Mouse (Mus musculus) kidney, postnatal 10 days (tissue): ENCODE measurements at regions not wholly inside any gene's neighbourhood (a gene's known extent, or its start where the extent isn't known, plus 50 kb on each side); places are given as distances from the start of the nearest gene placed in this dataset.
"Not testable (repeated sequence)": the region's sequence is repeated elsewhere in the genome, so short reads cannot be mapped to it uniquely, and the experiment has no call there.

Experiments used
- DNase-seq: peaks from one replicate; pipeline ENCODE4 v3.0.0; 2021; ENCODE audit warnings: mixed read lengths

DNA sequence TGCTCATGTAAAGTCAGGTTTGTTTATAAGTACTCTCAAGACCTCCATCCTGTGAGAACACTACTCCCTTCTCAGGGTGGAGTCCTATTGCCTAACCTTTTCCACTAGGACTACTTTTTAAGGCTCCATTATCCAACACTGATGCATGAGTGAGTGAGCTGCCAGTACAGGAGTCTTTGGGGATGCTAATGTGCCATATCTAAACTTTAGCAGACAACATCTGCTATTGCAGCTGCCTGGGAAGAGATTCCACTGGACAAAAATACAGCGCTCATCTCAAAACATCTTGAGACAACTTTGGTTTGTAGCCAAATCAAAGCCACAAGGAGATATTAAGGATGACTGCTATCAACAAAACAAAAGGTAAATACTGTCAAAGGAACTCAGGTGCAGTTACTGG lies 52.3 kb upstream of the Gm10985 start:
- no peak for DNase-seq

DNA sequence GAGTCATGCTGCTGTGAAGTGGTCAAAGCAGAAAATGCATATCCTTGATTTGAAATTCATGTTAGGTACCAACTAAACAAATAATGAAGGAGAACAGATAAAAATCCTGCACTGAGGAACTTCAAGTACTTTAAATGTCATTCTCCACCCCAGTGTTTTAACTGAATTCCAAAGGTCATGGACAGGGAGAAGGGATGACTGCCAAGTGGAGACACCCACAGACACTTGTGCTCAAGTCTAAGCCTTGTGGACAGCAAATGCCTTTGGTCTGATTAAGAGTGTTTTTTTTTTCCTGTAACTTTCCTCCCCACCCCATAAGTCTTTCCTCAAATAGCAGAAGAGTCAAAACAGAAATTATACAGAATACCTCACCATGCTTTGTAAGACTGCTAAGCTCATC lies 55.2 kb upstream of the Gm10985 start:
- DNase-seq: no peak

DNA sequence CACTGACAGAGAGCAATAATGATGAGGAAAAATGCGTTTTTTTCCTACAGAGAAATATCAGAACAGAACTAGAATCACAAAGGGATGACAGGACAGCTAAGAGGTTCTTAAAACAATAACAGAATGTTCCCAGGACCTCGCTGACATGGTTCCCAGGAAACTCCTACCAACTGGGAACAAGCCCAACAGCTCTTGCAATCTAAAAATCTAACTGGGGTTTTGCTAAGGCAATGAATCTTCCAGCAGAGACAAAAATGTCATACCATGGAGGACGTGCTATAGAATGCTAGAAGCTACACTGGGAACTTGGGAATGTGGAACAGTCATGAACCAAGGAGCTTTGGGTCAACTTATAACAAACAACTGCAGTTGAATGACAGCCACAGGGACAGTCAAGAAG lies 59.7 kb upstream of the Gm10985 start:
- DNase-seq: no peak

DNA sequence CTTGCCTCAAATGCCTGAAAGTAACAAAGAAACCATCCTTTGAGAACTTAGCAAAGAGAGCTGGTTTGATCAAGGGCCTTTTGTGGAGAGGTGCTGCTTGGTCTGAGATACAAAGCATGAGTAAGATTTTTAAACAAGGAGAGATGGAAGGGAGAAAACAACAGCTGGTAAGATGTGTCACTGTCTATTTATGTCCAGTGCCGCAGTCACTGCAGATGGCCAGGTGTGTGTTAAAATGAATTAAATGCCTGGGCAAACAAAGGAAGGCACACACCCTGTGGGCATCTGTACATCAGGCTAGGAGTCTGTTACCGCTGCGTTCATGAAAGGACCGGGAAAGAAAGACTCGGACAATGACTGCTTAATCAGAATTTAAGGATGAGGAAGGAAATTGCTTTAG lies 68.2 kb upstream of the Gm10985 start:
- no peak for DNase-seq

DNA sequence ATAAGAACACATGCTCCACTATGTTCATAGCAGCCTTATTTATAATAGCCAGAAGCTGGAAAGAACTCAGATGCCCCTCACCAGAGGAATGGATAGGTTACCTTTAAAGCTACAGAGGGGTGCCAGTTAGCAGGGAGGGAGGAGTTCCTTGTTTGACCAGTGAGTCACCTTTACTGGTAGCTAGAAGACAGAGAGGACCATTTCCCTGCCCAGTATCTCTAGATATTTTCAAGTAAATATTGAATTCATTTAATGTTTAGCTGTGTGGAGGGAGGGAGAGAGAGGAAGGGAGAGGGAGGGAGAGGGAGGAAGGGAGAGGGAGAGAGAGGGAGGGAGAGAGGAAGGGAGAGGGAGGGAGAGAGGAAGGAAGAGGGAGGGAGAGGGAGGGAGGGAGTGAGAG lies 77.3 kb upstream of the Gm10985 start:
- no peak for DNase-seq

DNA sequence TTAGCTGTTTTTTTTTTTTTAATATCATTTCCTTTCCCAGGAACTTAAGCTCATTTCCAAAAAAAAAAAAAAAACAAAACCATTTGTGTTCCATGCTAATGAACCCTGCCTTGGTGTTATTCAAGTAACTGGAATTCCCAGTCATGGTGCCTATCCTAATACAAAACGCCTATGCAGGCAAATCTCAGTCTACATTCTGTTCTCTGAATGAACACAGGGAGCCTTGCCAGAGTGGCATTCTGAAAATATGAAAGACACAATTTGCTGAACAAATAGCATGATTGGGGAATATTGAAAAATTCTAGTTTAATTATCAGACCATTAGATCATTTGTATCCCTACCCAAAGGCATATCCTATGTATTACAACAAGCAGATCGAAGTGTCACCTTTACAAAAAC lies 80.9 kb upstream of the Gm10985 start:
- no peak for DNase-seq

DNA sequence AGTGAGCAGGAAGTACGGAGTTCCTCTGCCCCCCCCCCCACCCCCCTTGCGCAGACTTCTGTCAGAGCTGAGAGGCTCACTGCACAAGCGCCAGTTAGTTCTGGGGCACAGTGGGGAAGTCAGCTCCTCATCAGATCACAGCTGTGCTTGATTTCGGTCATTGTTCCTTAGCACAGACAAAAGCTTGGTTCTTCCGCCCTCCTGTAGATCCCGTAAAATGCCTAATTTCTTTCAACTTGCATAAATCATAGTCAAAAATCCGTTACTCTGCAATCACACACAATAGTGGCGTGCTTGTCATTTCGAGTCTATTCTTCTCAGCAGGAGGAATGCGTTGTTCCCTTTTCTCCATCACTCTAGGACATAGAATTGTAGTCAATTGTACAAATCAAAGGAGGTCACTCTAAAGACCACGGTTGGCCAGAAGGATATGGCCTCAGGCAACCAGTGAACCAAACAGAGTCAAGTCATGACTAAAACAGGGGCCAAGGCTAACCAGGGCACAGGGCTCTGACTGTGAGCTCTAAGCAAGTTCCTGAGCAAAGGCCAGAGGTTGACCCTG lies 83.3 kb upstream of the Gm10985 start:
- no peak for DNase-seq

DNA sequence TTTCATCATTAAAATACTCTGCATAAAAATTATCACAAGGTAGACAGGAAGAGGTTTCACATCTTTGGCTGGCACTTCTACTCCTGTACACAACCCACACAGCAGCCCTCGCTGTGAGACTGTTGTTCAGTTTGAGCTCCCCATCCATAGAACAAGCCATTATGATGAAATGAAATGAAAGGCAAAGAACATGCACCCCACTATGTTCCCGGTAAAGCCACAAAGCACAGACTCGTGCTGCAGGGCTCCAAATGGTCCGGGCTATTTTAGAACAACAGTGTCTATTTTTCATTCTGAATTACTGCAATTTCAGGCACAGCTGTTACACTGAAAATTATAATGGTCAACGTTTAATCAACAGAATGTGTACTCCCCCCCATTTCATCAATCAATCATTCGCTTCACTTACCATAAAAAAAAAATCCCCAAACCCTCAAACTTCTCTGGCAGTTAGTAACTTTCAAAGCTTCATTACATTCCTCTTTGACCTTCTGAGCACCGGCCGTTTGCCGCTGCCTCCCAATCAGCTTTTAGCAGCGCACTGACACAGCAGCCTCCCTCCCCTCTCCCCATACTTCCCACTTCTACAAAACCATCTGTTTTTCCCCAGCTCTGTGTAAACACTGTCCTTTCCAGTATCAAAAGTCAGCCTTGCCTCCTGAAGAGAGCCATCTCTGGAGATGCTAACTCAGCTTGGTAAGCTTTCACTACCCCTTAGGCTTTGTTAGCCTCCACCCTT lies 88.6 kb upstream of the Gm10985 start:
- DNase-seq: peak; percentile 13

DNA sequence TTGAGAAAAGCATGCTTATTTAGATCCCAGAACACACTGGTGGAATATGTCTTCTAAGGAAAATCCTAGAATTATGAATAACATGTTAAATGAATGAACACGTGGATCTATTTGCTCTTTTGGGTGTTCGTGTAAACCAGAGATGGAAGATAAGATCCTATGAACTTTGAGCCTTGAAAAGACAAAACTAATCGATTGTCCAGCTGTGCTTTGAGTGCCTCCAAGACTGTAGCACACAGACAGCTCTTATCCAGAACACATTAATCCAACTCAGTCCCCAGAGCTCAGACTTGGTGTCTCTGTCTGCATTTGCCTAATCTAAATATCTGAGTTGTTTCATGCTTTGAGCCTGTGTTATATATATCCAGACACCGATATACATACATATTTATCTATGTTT lies 80.0 kb upstream of the Frem2 start:
- no peak for DNase-seq

DNA sequence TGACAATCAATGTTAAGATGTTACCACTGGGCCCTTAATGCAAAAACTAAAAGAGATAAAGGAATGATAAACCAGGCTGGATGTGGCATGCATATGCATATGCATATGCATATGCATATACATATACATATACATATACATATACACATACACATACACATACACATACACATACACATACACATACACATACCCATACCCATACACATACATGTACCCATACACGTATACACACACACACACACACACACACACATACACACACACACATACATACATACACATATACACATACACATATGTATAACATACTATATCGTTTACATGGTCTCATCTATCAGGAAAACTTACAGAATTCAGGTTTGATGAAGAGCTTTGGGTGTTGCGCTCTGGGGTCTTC lies 78.5 kb upstream of the Frem2 start:
- not testable (repeated sequence) for DNase-seq

DNA sequence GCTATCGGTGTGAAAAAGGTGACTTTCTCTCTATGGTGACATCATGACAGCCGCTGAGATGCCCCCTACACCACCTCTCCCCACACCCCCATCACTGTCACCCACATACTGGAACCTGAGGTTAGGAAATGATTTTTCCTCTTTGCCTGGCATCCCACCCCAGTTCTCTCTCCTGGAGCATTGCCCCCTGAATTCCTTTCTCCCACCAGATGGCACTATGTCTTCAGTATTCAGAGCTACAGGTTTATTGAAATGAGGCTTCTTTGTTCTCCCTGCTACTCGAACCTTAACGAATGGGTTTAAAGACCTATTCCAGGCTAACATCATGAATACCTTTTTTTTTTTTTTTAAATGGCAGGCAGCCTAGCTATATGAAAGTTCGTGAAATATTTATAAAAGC lies 78.0 kb upstream of the Frem2 start:
- DNase-seq: peak; percentile 42

DNA sequence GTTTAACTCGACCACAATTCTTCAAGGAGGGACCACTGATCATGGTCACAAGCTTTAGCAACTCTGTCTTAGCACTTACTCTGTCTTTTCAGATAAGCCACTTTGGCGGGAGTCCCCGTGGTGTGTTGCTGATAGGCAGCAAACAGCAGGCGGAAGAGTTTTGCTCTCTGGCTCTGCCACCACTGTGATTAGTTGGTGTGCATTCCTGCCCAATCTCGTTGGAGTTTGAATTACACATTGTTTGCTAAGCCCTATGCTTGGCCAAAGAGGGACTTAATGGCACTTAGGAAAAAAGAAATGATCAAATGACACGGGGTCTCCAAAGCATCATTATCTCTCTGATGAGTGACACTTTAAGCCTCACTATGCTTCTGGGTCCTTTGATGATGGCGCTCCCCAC lies 73.3 kb upstream of the Frem2 start:
- no peak for DNase-seq

DNA sequence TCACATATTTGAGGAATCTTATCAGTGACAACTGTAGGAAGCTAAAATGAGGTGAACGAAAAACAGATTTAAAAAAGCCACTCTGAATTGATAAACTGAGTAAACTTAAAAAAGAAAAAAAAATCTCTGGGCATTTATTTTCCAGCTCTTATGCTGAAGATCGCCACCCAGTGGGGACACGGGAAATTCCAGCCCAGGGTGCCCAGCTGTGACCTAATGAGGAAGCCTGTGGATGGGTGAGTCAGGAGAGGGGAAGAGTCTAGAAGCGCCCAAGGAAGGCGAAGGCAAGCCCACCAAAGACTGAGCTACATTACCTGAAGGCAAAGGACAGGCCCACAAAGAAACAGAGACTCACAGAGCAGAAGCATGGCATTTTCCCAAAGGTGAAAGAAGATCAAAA lies 72.7 kb upstream of the Frem2 start:
- DNase-seq: peak; percentile 77

DNA sequence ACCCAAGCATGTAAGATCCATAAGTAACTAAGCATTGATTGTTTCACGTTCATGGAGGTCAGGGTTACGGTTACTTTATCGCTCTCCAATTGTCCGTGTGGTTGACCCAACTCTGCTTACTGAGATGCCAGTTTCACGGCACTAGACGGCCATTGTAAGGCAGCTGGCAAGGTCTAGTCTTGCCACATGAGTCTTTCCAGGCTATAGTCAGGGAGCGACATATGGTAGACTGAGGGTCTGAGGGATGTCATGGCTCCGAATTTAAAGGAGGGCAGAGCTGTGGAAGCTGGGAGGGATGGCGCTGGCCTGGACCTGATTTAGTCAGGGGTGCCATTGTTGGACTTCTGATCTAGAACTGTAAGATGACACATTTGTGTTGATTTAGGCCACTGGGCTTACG lies 72.0 kb upstream of the Frem2 start:
- no peak for DNase-seq

DNA sequence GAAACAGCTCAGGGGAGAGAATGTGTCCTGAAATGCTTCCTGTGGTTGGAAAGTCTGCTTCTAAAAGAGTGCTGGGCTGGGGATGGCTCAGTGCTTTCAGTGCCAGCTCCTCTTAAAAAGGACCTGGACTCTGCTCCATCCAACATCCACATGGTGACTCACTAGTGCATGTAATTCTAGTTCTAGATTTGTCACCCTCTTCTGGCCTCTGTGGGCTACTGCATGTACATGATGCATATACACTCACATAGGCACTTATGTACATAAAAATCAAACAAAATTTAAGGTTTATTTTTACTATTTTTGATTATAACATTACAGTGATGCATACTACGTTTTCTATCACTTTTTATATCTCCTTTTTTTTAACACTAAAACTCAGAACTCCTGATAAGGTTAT lies 70.6 kb upstream of the Frem2 start:
- DNase-seq: no peak

DNA sequence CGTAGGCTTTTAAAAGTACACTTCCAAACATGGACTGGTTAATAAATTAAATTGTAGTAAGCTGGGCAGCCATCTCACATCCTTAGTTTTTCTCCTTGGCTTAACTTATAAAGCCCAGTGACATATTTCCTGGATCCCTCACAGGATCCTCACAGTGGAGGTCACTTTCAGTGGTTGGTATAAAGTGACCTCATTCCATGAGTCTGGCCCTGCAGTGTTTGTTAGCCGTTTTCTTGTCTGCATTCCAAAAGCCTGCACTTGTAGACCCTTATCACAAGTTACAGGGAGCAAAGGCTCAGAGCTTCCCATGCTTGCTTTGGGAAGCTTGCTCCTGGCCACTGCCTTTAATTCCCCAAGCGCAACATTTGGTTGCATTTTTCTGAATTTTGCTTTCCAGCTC lies 49.9 kb upstream of the Frem2 start:
- DNase-seq: peak; percentile 17
